Mouse (Mus musculus) adrenal gland, adult 8-10 months (tissue): ENCODE measurements around the gene Scfd1. TPM values are rescaled to one million over a fixed set of nuclear protein-coding genes. Genes with fewer than 3 reads are reported as not detected.

Experiments used
- DNase-seq: peaks from one replicate; pipeline ENCODE4 v3.0.0; 2022
- total RNA-seq, 4 experiments: library from RNA; stranded (reverse); gene quantifications; 2 replicates each; pipeline ENCODE4 v1.2.4; 2022

Gene Scfd1
- 10 to 100 TPM; 73.6 to 80.6 (median 77.0) TPM for total RNA-seq

- DNase-seq: peak; percentile 92
Observed at GRCm38 (mm10) chr12:51377003-51377887, at the start of gene Scfd1. Gene Scfd1 (plus strand): TSS chr12:51377510.

- DNase-seq: no peak
Observed at GRCm38 (mm10) chr12:51337014-51337413, 40.3 kb upstream of the Scfd1 start.

- no peak for DNase-seq
Observed at GRCm38 (mm10) chr12:51346121-51346520, 31.2 kb upstream of the Scfd1 start.

- DNase-seq: peak; percentile 86
Observed at GRCm38 (mm10) chr12:51347988-51348697, 29.2 kb upstream of the Scfd1 start, which contains the start of gene G2e3. Gene G2e3 (plus strand): TSS chr12:51348061.

- DNase-seq: no peak
Observed at GRCm38 (mm10) chr12:51348698-51348998, 28.7 kb upstream of the Scfd1 start.

GRCm38 (mm10) chr12:51355296-51355695 is 22.0 kb upstream of the Scfd1 start:
- DNase-seq: no peak

- DNase-seq: no peak
Observed at GRCm38 (mm10) chr12:51361294-51361693, 16.0 kb upstream of the Scfd1 start.

- DNase-seq: no peak
Observed at GRCm38 (mm10) chr12:51362898-51363297, 14.4 kb upstream of the Scfd1 start.

GRCm38 (mm10) chr12:51368504-51368903 is 8.8 kb upstream of the Scfd1 start:
- no peak for DNase-seq

- DNase-seq: no peak
Observed at GRCm38 (mm10) chr12:51377888-51378190, 529 bp downstream of the Scfd1 start.

- no peak for DNase-seq
Observed at GRCm38 (mm10) chr12:51399871-51400270, 22.6 kb downstream of the Scfd1 start.

- no peak for DNase-seq
Observed at GRCm38 (mm10) chr12:51402060-51402698, 24.9 kb downstream of the Scfd1 start.

GRCm38 (mm10) chr12:51403987-51404586 is 26.8 kb downstream of the Scfd1 start:
- DNase-seq: no peak

GRCm38 (mm10) chr12:51411362-51411761 is 34.1 kb downstream of the Scfd1 start:
- no peak for DNase-seq

- no peak for DNase-seq
Observed at GRCm38 (mm10) chr12:51437541-51437940, 60.2 kb downstream of the Scfd1 start.

- no peak for DNase-seq
Observed at GRCm38 (mm10) chr12:51438311-51438710, 61.0 kb downstream of the Scfd1 start.

- DNase-seq: no peak
Observed at GRCm38 (mm10) chr12:51449303-51449702, 72.0 kb downstream of the Scfd1 start.

GRCm38 (mm10) chr12:51470881-51471280 is 93.6 kb downstream of the Scfd1 start:
- DNase-seq: no peak

GRCm38 (mm10) chr12:51481246-51481645 is 103.9 kb downstream of the Scfd1 start:
- DNase-seq: no peak

- no peak for DNase-seq
Observed at GRCm38 (mm10) chr12:51492040-51492439, 114.7 kb downstream of the Scfd1 start.

- DNase-seq: peak; percentile 21
Observed at GRCm38 (mm10) chr12:51493476-51493875, 116.2 kb downstream of the Scfd1 start.

GRCm38 (mm10) chr12:51494641-51495040 is 117.3 kb downstream of the Scfd1 start:
- no peak for DNase-seq
